Mouse (Mus musculus): ENCODE measurements around the gene Clybl. TPM values are rescaled to one million over a fixed set of nuclear protein-coding genes. Genes with fewer than 3 reads are reported as not detected.
A peak's percentile ranks its signal among the peaks of the same experiment; 100 is the strongest.

Gene Clybl
- polyA plus RNA-seq, 1 experiment from 2014 or later: 68.2 TPM

- 85% methylated on average over 28 of the region's 28 CpGs for WGBS
- ATAC-seq (ENCODE audit: extremely low read depth, insufficient number of reproducible peaks, low FRiP score, low TSS enrichment): no peak
- no peaks in the 10 kb centered on the region for H3K27me3 ChIP-seq (replicated peaks)
- H3K27ac ChIP-seq (replicated peaks): no peak overlapping the region
- no peaks in the 10 kb centered on the region for H3K4me1 ChIP-seq
- no peaks in the 10 kb centered on the region for H3K9me3 ChIP-seq
- H3K4me2 ChIP-seq: no peak overlapping the region
- no peaks in the 10 kb centered on the region for H3K36me3 ChIP-seq
- no peak overlapping the region for H3K9ac ChIP-seq
- no peak overlapping the region for H3K4me3 ChIP-seq
Observed at GRCm38 (mm10) chr14:122367252-122367868, 185.9 kb downstream of the Clybl start.

GRCm38 (mm10) chr14:122367882-122368418, 186.4 kb downstream of the Clybl start:
- 81% methylated on average over 3 of the region's 3 CpGs for WGBS
- H3K27ac ChIP-seq (replicated peaks): no peak overlapping the region
- H3K4me2 ChIP-seq: no peak overlapping the region
- no peak overlapping the region for H3K9ac ChIP-seq
- H3K4me3 ChIP-seq: no peak overlapping the region
- ATAC-seq (ENCODE audit: extremely low read depth, insufficient number of reproducible peaks, low FRiP score, low TSS enrichment): no peak
- H3K36me3 ChIP-seq: no peaks in the 10 kb centered on the region
- no peaks in the 10 kb centered on the region for H3K4me1 ChIP-seq
- 0 out of 2 replicates have a peak, but pooled peaks cover under 1% of the 10 kb centered on the region for H3K27me3 ChIP-seq (replicated peaks)
- no peaks in the 10 kb centered on the region for H3K9me3 ChIP-seq

GRCm38 (mm10) chr14:122368501-122368900, 187.0 kb downstream of the Clybl start:
- Histone ChIP-seq H3K4me3 (no peak overlapping the region), H3K36me3 (no peaks in the 10 kb centered on the region), H3K4me2 (no peak overlapping the region), H3K27me3 (replicated peaks) (0 out of 2 replicates have a peak, but pooled peaks cover 3% of the 10 kb centered on the region), H3K9me3 (no peaks in the 10 kb centered on the region), H3K9ac (no peak overlapping the region), H3K27ac (replicated peaks) (no peak overlapping the region), H3K4me1 (no peaks in the 10 kb centered on the region)
- WGBS: 82% methylated on average over 8 of the region's 8 CpGs
- no peak for ATAC-seq (ENCODE audit: extremely low read depth, insufficient number of reproducible peaks, low FRiP score, low TSS enrichment)

- no peaks in the 10 kb centered on the region for H3K36me3 ChIP-seq
- H3K4me2 ChIP-seq: no peak overlapping the region
- no peak overlapping the region for H3K27ac ChIP-seq (replicated peaks)
- WGBS: 56% methylated on average over 5 of the region's 5 CpGs
- no peak overlapping the region for H3K9ac ChIP-seq
- no peaks in the 10 kb centered on the region for H3K4me1 ChIP-seq
- 0 out of 2 replicates have a peak, but pooled peaks cover 7% of the 10 kb centered on the region for H3K27me3 ChIP-seq (replicated peaks)
- H3K4me3 ChIP-seq: no peak overlapping the region
- no peaks in the 10 kb centered on the region for H3K9me3 ChIP-seq
- no peak for ATAC-seq (ENCODE audit: extremely low read depth, insufficient number of reproducible peaks, low FRiP score, low TSS enrichment)
Observed at GRCm38 (mm10) chr14:122371979-122372378, 190.5 kb downstream of the Clybl start.

- Histone ChIP-seq H3K9me3 (no peaks in the 10 kb centered on the region), H3K4me2 (peak overlapping the region; percentile 45), H3K27ac (replicated peaks) (no peak overlapping the region), H3K9ac (no peak overlapping the region), H3K4me3 (0 out of 2 replicates have a peak overlapping the region, but pooled peaks have one; percentile 13), H3K4me1 (no peaks in the 10 kb centered on the region), H3K27me3 (replicated peaks) (0 out of 2 replicates have a peak, but pooled peaks cover 7% of the 10 kb centered on the region), H3K36me3 (no peaks in the 10 kb centered on the region)
- 58% methylated on average over 19 of the region's 19 CpGs for WGBS
- no peak for ATAC-seq (ENCODE audit: extremely low read depth, insufficient number of reproducible peaks, low FRiP score, low TSS enrichment)
Observed at GRCm38 (mm10) chr14:122373458-122373857, 192.0 kb downstream of the Clybl start.

GRCm38 (mm10) chr14:122374285-122374997, 192.9 kb downstream of the Clybl start:
- Histone ChIP-seq H3K4me2 (peak overlapping the region; percentile 33), H3K4me3 (no peak overlapping the region), H3K4me1 (no peaks in the 10 kb centered on the region), H3K36me3 (no peaks in the 10 kb centered on the region), H3K27ac (replicated peaks) (no peak overlapping the region), H3K9me3 (no peaks in the 10 kb centered on the region), H3K27me3 (replicated peaks) (0 out of 2 replicates have a peak, but pooled peaks cover 7% of the 10 kb centered on the region), H3K9ac (no peak overlapping the region)
- no peak for ATAC-seq (ENCODE audit: extremely low read depth, insufficient number of reproducible peaks, low FRiP score, low TSS enrichment)
- 24% methylated on average over 9 of the region's 9 CpGs for WGBS

- Histone ChIP-seq H3K9ac (no peak overlapping the region), H3K9me3 (no peaks in the 10 kb centered on the region), H3K27ac (replicated peaks) (no peak overlapping the region), H3K4me2 (no peak overlapping the region), H3K4me3 (no peak overlapping the region), H3K36me3 (no peaks in the 10 kb centered on the region), H3K27me3 (replicated peaks) (0 out of 2 replicates have a peak, but pooled peaks cover 7% of the 10 kb centered on the region), H3K4me1 (no peaks in the 10 kb centered on the region)
- no peak for ATAC-seq (ENCODE audit: extremely low read depth, insufficient number of reproducible peaks, low FRiP score, low TSS enrichment)
- WGBS: 65% methylated on average over 12 of the region's 12 CpGs
Observed at GRCm38 (mm10) chr14:122375070-122375811, 193.7 kb downstream of the Clybl start.

- 67% methylated on average over 9 of the region's 9 CpGs for WGBS
- Histone ChIP-seq H3K36me3 (no peaks in the 10 kb centered on the region), H3K27me3 (replicated peaks) (0 out of 2 replicates have a peak, but pooled peaks cover 7% of the 10 kb centered on the region), H3K4me2 (no peak overlapping the region), H3K9ac (no peak overlapping the region), H3K4me3 (no peak overlapping the region), H3K9me3 (no peaks in the 10 kb centered on the region), H3K4me1 (no peaks in the 10 kb centered on the region), H3K27ac (replicated peaks) (no peak overlapping the region)
- ATAC-seq (ENCODE audit: extremely low read depth, insufficient number of reproducible peaks, low FRiP score, low TSS enrichment): no peak
Observed at GRCm38 (mm10) chr14:122376482-122377143, 195.1 kb downstream of the Clybl start.

- 0 out of 2 replicates have a peak, but pooled peaks cover 7% of the 10 kb centered on the region for H3K27me3 ChIP-seq (replicated peaks)
- H3K9ac ChIP-seq: no peak overlapping the region
- ATAC-seq (ENCODE audit: extremely low read depth, insufficient number of reproducible peaks, low FRiP score, low TSS enrichment): no peak
- 85% methylated on average over 6 of the region's 6 CpGs for WGBS
- no peak overlapping the region for H3K4me3 ChIP-seq
- no peaks in the 10 kb centered on the region for H3K9me3 ChIP-seq
- H3K4me2 ChIP-seq: no peak overlapping the region
- no peak overlapping the region for H3K27ac ChIP-seq (replicated peaks)
- no peaks in the 10 kb centered on the region for H3K4me1 ChIP-seq
- no peaks in the 10 kb centered on the region for H3K36me3 ChIP-seq
Observed at GRCm38 (mm10) chr14:122377681-122378080, 196.2 kb downstream of the Clybl start.

- no peak for ATAC-seq (ENCODE audit: extremely low read depth, insufficient number of reproducible peaks, low FRiP score, low TSS enrichment)
- no peak overlapping the region for H3K9ac ChIP-seq
- WGBS: 83% methylated on average over 9 of the region's 9 CpGs
- no peaks in the 10 kb centered on the region for H3K9me3 ChIP-seq
- H3K36me3 ChIP-seq: no peaks in the 10 kb centered on the region
- 0 out of 2 replicates have a peak, but pooled peaks cover 4% of the 10 kb centered on the region for H3K27me3 ChIP-seq (replicated peaks)
- no peak overlapping the region for H3K27ac ChIP-seq (replicated peaks)
- no peak overlapping the region for H3K4me2 ChIP-seq
- no peak overlapping the region for H3K4me3 ChIP-seq
- no peaks in the 10 kb centered on the region for H3K4me1 ChIP-seq
Observed at GRCm38 (mm10) chr14:122379076-122379475, 197.6 kb downstream of the Clybl start.

GRCm38 (mm10) chr14:122379996-122380395, 198.5 kb downstream of the Clybl start:
- Histone ChIP-seq H3K4me1 (no peaks in the 10 kb centered on the region), H3K4me3 (no peak overlapping the region), H3K27ac (replicated peaks) (no peak overlapping the region), H3K36me3 (no peaks in the 10 kb centered on the region), H3K9ac (no peak overlapping the region), H3K4me2 (no peak overlapping the region), H3K27me3 (replicated peaks) (no peaks in the 10 kb centered on the region), H3K9me3 (no peaks in the 10 kb centered on the region)
- no peak for ATAC-seq (ENCODE audit: extremely low read depth, insufficient number of reproducible peaks, low FRiP score, low TSS enrichment)
- WGBS: 86% methylated on average over 5 of the region's 5 CpGs

All from heart, embryonic 13.5 days (tissue).